Comparison of ENCODE assay signal across 25 mouse cellular contexts in the genomic region with DNA sequence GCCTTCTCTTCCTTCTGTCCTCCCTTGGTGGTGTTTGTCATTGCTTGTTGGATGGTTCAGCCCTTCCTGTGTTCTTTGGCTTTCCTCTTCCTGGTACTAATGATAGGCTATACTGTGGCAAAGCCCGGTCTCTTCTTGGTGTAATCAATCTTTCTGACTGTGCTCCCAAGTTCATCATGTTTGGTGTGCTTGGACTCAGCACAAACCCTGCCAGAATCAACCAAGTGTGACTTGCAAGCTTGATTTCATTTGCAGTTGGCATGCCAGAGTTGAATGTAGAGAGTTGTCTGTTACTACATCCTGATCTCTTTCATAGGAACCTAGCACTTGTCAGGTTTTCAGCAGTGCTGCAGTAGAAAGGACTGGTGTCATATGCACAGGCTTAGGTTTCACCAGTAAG.
DNase-seq lines count a peak whose midpoint lies in the region; ATAC-seq and TF ChIP-seq lines count a peak whose summit lies in the region.
"Had no signal": no experiment of that assay in that cellular context is flagged by ENCODE, and none has a peak within 500 bp of the region (broad histone marks: within the 10 kb centered on the region; RNA-seq: fewer than 3 reads in every experiment).

No protein-coding gene starts in this region.

- H3K9ac ChIP-seq in kidney, postnatal 0 days (ENCODE audit: low read depth, low read length): no peak overlapping the region
- H3K9ac ChIP-seq in forebrain, embryonic 13.5 days: no peak overlapping the region
- H3K9ac ChIP-seq: embryonic facial prominence, embryonic 12.5 days; embryonic facial prominence, embryonic 15.5 days; forebrain, embryonic 15.5 days; heart, embryonic 12.5 days; heart, embryonic 15.5 days; hindbrain, embryonic 13.5 days had no signal

- no peaks in the 10 kb centered on the region for H3K27me3 ChIP-seq in kidney, postnatal 0 days (ENCODE audit: insufficient read depth, low read length)
- no peaks in the 10 kb centered on the region for H3K27me3 ChIP-seq in forebrain, embryonic 13.5 days
- H3K27me3 ChIP-seq: embryonic facial prominence, embryonic 12.5 days; embryonic facial prominence, embryonic 15.5 days; forebrain, embryonic 15.5 days; heart, embryonic 12.5 days; heart, embryonic 15.5 days; hindbrain, embryonic 13.5 days had no signal

- ATAC-seq in kidney, postnatal 0 days (replicated peaks; ENCODE audit: low FRiP score, low read depth): no peak
- no peak for ATAC-seq in forebrain, embryonic 13.5 days
- ATAC-seq: CD4-positive, CD25-positive, alpha-beta regulatory T cell, adult 4 months; forebrain, embryonic 15.5 days; hindbrain, embryonic 16.5 days had no signal

- H3K4me1 ChIP-seq in kidney, postnatal 0 days (replicated peaks; ENCODE audit: insufficient read depth, low read length): no peaks in the 10 kb centered on the region
- no peaks in the 10 kb centered on the region for H3K4me1 ChIP-seq in forebrain, embryonic 13.5 days
- H3K4me1 ChIP-seq: embryonic facial prominence, embryonic 12.5 days; embryonic facial prominence, embryonic 15.5 days; forebrain, embryonic 15.5 days; heart, embryonic 12.5 days; heart, embryonic 15.5 days; hindbrain, embryonic 10.5 days had no signal

- no peaks in the 10 kb centered on the region for H3K9me3 ChIP-seq in kidney, postnatal 0 days (replicated peaks; ENCODE audit: low read length)
- no peaks in the 10 kb centered on the region for H3K9me3 ChIP-seq in forebrain, embryonic 13.5 days (replicated peaks)
- H3K9me3 ChIP-seq: embryonic facial prominence, embryonic 12.5 days; embryonic facial prominence, embryonic 15.5 days; forebrain, embryonic 15.5 days; heart, embryonic 12.5 days; heart, embryonic 15.5 days; hindbrain, embryonic 10.5 days; hindbrain, embryonic 13.5 days had no signal

- WGBS in kidney, postnatal 0 days: 35% methylated on average over 1 of the region's 1 CpGs
- 87% methylated on average over 1 of the region's 1 CpGs for WGBS in forebrain, embryonic 13.5 days

- H3K36me3 ChIP-seq in kidney, postnatal 0 days (ENCODE audit: insufficient read depth, low read length): no peaks in the 10 kb centered on the region
- H3K36me3 ChIP-seq in forebrain, embryonic 13.5 days (ENCODE audit: poor library complexity, severe bottlenecking): no peaks in the 10 kb centered on the region
- H3K36me3 ChIP-seq: embryonic facial prominence, embryonic 12.5 days; embryonic facial prominence, embryonic 15.5 days; forebrain, embryonic 15.5 days; heart, embryonic 12.5 days; heart, embryonic 15.5 days; hindbrain, embryonic 10.5 days; hindbrain, embryonic 13.5 days had no signal

- H3K4me2 ChIP-seq in kidney, postnatal 0 days (ENCODE audit: low read length): no peak overlapping the region
- H3K4me2 ChIP-seq in forebrain, embryonic 13.5 days: no peak overlapping the region
- H3K4me2 ChIP-seq: embryonic facial prominence, embryonic 12.5 days; embryonic facial prominence, embryonic 15.5 days; forebrain, embryonic 15.5 days; heart, embryonic 12.5 days; heart, embryonic 15.5 days; hindbrain, embryonic 13.5 days had no signal

- TF ChIP-seq CTCF in kidney, postnatal 0 days (IDR thresholded peaks at IDR 0.05; ENCODE audit: low read depth): no peak

- no peak overlapping the region for H3K27ac ChIP-seq in kidney, postnatal 0 days
- no peak overlapping the region for H3K27ac ChIP-seq in forebrain, embryonic 13.5 days
- H3K27ac ChIP-seq: embryonic facial prominence, embryonic 12.5 days; embryonic facial prominence, embryonic 15.5 days; forebrain, embryonic 15.5 days; heart, embryonic 15.5 days; hindbrain, embryonic 10.5 days; hindbrain, embryonic 13.5 days had no signal

- no peak overlapping the region for H3K4me3 ChIP-seq in kidney, postnatal 0 days (replicated peaks; ENCODE audit: low read depth, low read length)
- H3K4me3 ChIP-seq in forebrain, embryonic 13.5 days: no peak overlapping the region
- H3K4me3 ChIP-seq: embryonic facial prominence, embryonic 12.5 days; embryonic facial prominence, embryonic 15.5 days; forebrain, embryonic 15.5 days; heart, embryonic 12.5 days; heart, embryonic 15.5 days; hindbrain, embryonic 10.5 days; hindbrain, embryonic 13.5 days had no signal

- peak; percentile 53 for DNase-seq in kidney, adult 9 months
- DNase-seq in kidney, adult 11 months: no peak
- peak; percentile 33 for DNase-seq in kidney, postnatal 0 days (ENCODE audit: low spot score)
- DNase-seq in kidney, postnatal 14 days: no peak
- peak; percentile 43 for DNase-seq in skeletal muscle tissue, adult 2 months (ENCODE audit: low read depth, low spot score)
- DNase-seq: adrenal gland, adult 2 months; adrenal gland, postnatal 14 days; cerebellum, adult 11 months; cerebellum, adult 2 months; cerebellum, adult 9-11 months; cerebellum, postnatal 25 days; gastrocnemius, postnatal 25 days; heart, adult 18-20 months; heart, postnatal 10 days; heart, postnatal 36 days had no signal

Comparison
In these comparisons a context has a peak if more than half of its experiments do, and no peak if none do; other contexts are left out.
1. DNase-seq: peak in kidney, adult 9 months (single experiment), kidney, postnatal 0 days (single experiment) and skeletal muscle tissue, adult 2 months (single experiment); none in kidney, adult 11 months (single experiment) and kidney, postnatal 14 days (single experiment).